Mouse (Mus musculus) heart, postnatal 0 days (tissue): Measurements from ENCODE around the gene Terb2. TPM values are rescaled to one million over a fixed set of nuclear protein-coding genes. Genes with fewer than 3 reads are reported as not detected.
A peak's percentile ranks its signal among the peaks of the same experiment; 100 is the strongest.

ENCODE experiments used
- ATAC-seq: fragments of 200-750 bp; cut with Nextera tagmentation; 2 replicates; pipeline ENCODE4 v1.8.0; 2017; ENCODE audit warnings: low read depth, moderate number of reproducible peaks, moderate library complexity; ENCODE audit not compliant: insufficient read depth
- DNase-seq: peaks from one replicate; pipeline ENCODE4 v3.0.0-alpha.2; 2016; ENCODE audit warnings: low spot score
- H3K27ac ChIP-seq: fragments of 300-500 bp; sonication (generic); 2 replicates; pipeline ENCODE4 v1.5.1; 2014; ENCODE audit warnings: low read depth, mild to moderate bottlenecking
- H3K27me3 ChIP-seq: fragments of 300-500 bp; sonication (generic); 2 replicates; pipeline ENCODE4 v1.6.1; 2014; ENCODE audit warnings: low read length, mixed read lengths; ENCODE audit not compliant: control insufficient read depth, insufficient read depth
- H3K36me3 ChIP-seq: fragments of 300-500 bp; sonication (generic); replicated peaks from 2 replicates; pipeline ENCODE4 v1.6.1; 2014; ENCODE audit warnings: low read length, mixed read lengths; ENCODE audit not compliant: control insufficient read depth, insufficient read depth
- H3K4me1 ChIP-seq: fragments of 300-500 bp; sonication (generic); 2 replicates; pipeline ENCODE4 v1.6.1; 2014; ENCODE audit warnings: antibody characterized with exemption; ENCODE audit not compliant: control insufficient read depth, insufficient read depth
- H3K4me2 ChIP-seq: fragments of 300-500 bp; sonication (generic); 2 replicates; pipeline ENCODE4 v1.6.1; 2014; ENCODE audit warnings: low read depth, mild to moderate bottlenecking, low read length, moderate library complexity
- H3K4me3 ChIP-seq: fragments of 300-500 bp; sonication (generic); 2 replicates; pipeline ENCODE4 v1.5.1; 2014; ENCODE audit warnings: low read depth, low read length
- H3K9ac ChIP-seq: fragments of 300-500 bp; sonication (generic); replicated peaks from 2 replicates; pipeline ENCODE4 v1.6.1; 2014; ENCODE audit warnings: low read depth, low read length, mixed read lengths
- H3K9me3 ChIP-seq: fragments of 300-500 bp; sonication (generic); replicated peaks from 2 replicates; pipeline ENCODE4 v1.6.1; 2016; ENCODE audit warnings: low read length; ENCODE audit not compliant: control insufficient read depth
- CTCF ChIP-seq: IDR thresholded peaks from 2 replicates; pipeline ENCODE4 v1.5.1; 2016; ENCODE audit warnings: antibody characterized with exemption, control low read depth, low read depth
- EP300 ChIP-seq: IDR thresholded peaks from 2 replicates; pipeline ENCODE4 v1.6.1; 2016; ENCODE audit warnings: antibody characterized with exemption, low read depth
- WGBS: fragments of 180-500 bp; shearing (Covaris S2); extraction: QIAGEN DNeasy Blood & Tissue Kit; methylation state at CpG from one replicate; pipeline ENCODE4 v1.1.7; 2014; 5-methylcytosine and 5-hydroxymethylcytosine counted together
- polyA plus RNA-seq: library from polyadenylated mRNA; unstranded; fragments of >200 nt; fragmentation: Nextera tagmentation; extraction: Ambion mirVana; gene quantifications from 2 replicates; pipeline ENCODE4 v1.2.1, GENCODE M21; 2015
- total RNA-seq: library from RNA; depleted of rRNA; stranded (reverse); fragments of >200 nt; gene quantifications from 2 replicates; pipeline ENCODE4 v1.2.3, GENCODE M21; 2014; ENCODE audit warnings: low replicate concordance

The Terb2 gene
- total and polyA plus RNA-seq, 2 experiments from 2014 or later = not detected

GRCm38 (mm10) chr2:122156051-122156700, 29.9 kb upstream of the Terb2 start:
- Histone ChIP-seq H3K4me3 (no peak overlapping the region), H3K9me3 (no peaks in the 10 kb centered on the region), H3K4me2 (no peak overlapping the region), H3K27ac (no peak overlapping the region), H3K27me3 (no peaks in the 10 kb centered on the region), H3K4me1 (peaks cover 2% of the 10 kb centered on the region), H3K36me3 (peaks cover 25% of the 10 kb centered on the region), H3K9ac (no peak overlapping the region)
- TF ChIP-seq CTCF = no peak
- no peak for TF ChIP-seq EP300
- DNase-seq = no peak
- no peak for ATAC-seq
- WGBS = 78% methylated on average over 4 of the region's 4 CpGs

GRCm38 (mm10) chr2:122157561-122157960, 28.5 kb upstream of the Terb2 start:
- peaks cover 4% of the 10 kb centered on the region for H3K4me1 ChIP-seq
- no peak overlapping the region for H3K9ac ChIP-seq
- ATAC-seq (no peak), DNase-seq (no peak)
- H3K27me3 ChIP-seq = no peaks in the 10 kb centered on the region
- peaks cover 17% of the 10 kb centered on the region for H3K36me3 ChIP-seq
- H3K9me3 ChIP-seq = no peaks in the 10 kb centered on the region
- no peak overlapping the region for H3K4me3 ChIP-seq
- TF ChIP-seq EP300 = no peak
- TF ChIP-seq CTCF = no peak
- no peak overlapping the region for H3K27ac ChIP-seq
- H3K4me2 ChIP-seq = no peak overlapping the region

GRCm38 (mm10) chr2:122158362-122158802, 27.7 kb upstream of the Terb2 start:
- Histone ChIP-seq H3K27me3 (no peaks in the 10 kb centered on the region), H3K4me3 (no peak overlapping the region), H3K36me3 (peaks cover 10% of the 10 kb centered on the region), H3K9me3 (no peaks in the 10 kb centered on the region), H3K9ac (no peak overlapping the region), H3K27ac (no peak overlapping the region), H3K4me1 (peaks cover 4% of the 10 kb centered on the region), H3K4me2 (no peak overlapping the region)
- ATAC-seq = no peak
- WGBS = 28% methylated on average over 6 of the region's 6 CpGs
- TF ChIP-seq CTCF = no peak
- no peak for DNase-seq

- TF ChIP-seq EP300 = no peak
- no peak for TF ChIP-seq CTCF
- H3K27me3 ChIP-seq = no peaks in the 10 kb centered on the region
- H3K4me1 ChIP-seq = peaks cover 4% of the 10 kb centered on the region
- peaks cover 7% of the 10 kb centered on the region; the same call in 1 of the 2 replicates for H3K36me3 ChIP-seq
- WGBS = 88% methylated on average over 6 of the region's 6 CpGs
- no peak for ATAC-seq
- no peak overlapping the region for H3K4me3 ChIP-seq
- DNase-seq = no peak
- H3K9ac ChIP-seq = no peak overlapping the region
- no peak overlapping the region for H3K4me2 ChIP-seq
- no peaks in the 10 kb centered on the region for H3K9me3 ChIP-seq
- H3K27ac ChIP-seq = no peak overlapping the region
Measured at GRCm38 (mm10) chr2:122159667-122160066, 26.4 kb upstream of the Terb2 start.

GRCm38 (mm10) chr2:122160680-122161079, 25.4 kb upstream of the Terb2 start, which contains the start of gene Trim69:
Gene Trim69 (plus strand): TSS chr2:122160700.
- H3K27ac ChIP-seq = peak within 1 kb of the TSS; percentile 61
- H3K4me1 ChIP-seq = peaks cover 4% of the 10 kb centered on the region
- 32% methylated on average over 2 of the region's 2 CpGs for WGBS
- no peak within 1 kb of the TSS for H3K4me3 ChIP-seq
- H3K9ac ChIP-seq = no peak within 1 kb of the TSS
- H3K9me3 ChIP-seq = no peaks in the 10 kb centered on the region
- no peak for TF ChIP-seq EP300
- peak; percentile 91 for TF ChIP-seq CTCF
- ATAC-seq = peak; percentile 70
- no peaks in the 10 kb centered on the region for H3K36me3 ChIP-seq
- H3K27me3 ChIP-seq = no peaks in the 10 kb centered on the region
- 0 out of 2 replicates have a peak within 1 kb of the TSS, but pooled peaks have one; percentile 17 for H3K4me2 ChIP-seq
- DNase-seq = peak; percentile 85

GRCm38 (mm10) chr2:122161542-122161941, 24.5 kb upstream of the Terb2 start:
- peak overlapping the region; percentile 61 for H3K27ac ChIP-seq
- TF ChIP-seq CTCF = no peak
- no peak for TF ChIP-seq EP300
- ATAC-seq = peak; percentile 79
- WGBS = 9% methylated on average over 4 of the region's 4 CpGs
- H3K9ac ChIP-seq = no peak overlapping the region
- no peaks in the 10 kb centered on the region for H3K9me3 ChIP-seq
- DNase-seq = peak; percentile 85
- 0 out of 2 replicates have a peak overlapping the region, but pooled peaks have one; percentile 17 for H3K4me2 ChIP-seq
- H3K4me1 ChIP-seq = peaks cover 4% of the 10 kb centered on the region
- H3K36me3 ChIP-seq = no peaks in the 10 kb centered on the region
- H3K27me3 ChIP-seq = no peaks in the 10 kb centered on the region
- no peak overlapping the region for H3K4me3 ChIP-seq
